Mouse (Mus musculus) 3134 (cell line): Measurements from ENCODE around the gene Nrl.

ENCODE experiments used
- DNase-seq: peaks from one replicate; pipeline ENCODE4 v3.0.0-alpha.2; 2011; ENCODE audit warnings: low spot score; ENCODE audit not compliant: insufficient read length; ENCODE audit errors: extremely low read depth

Nrl gene

GRCm38 (mm10) chr14:55524785-55525184 lies at the start of gene Nrl:
Gene Nrl, minus strand, starts transcription at chr14:55524981.
- DNase-seq: no peak

- no peak for DNase-seq
These were observed 47.0 kb upstream of the Nrl start for GRCm38 (mm10) chr14:55571760-55572159.

- DNase-seq: no peak
These were observed 45.8 kb upstream of the Nrl start for GRCm38 (mm10) chr14:55570588-55570987.

GRCm38 (mm10) chr14:55567496-55567895 lies 42.7 kb upstream of the Nrl start:
- no peak for DNase-seq

- DNase-seq: no peak
These were observed 41.0 kb upstream of the Nrl start for GRCm38 (mm10) chr14:55565748-55566147.

- no peak for DNase-seq
These were observed 38.5 kb upstream of the Nrl start for GRCm38 (mm10) chr14:55563249-55563648.

- no peak for DNase-seq
These were observed 37.1 kb upstream of the Nrl start for GRCm38 (mm10) chr14:55561860-55562259.

- DNase-seq: peak; percentile 96
These were observed 35.7 kb upstream of the Nrl start, which contains the start of gene A730061H03Rik for GRCm38 (mm10) chr14:55560202-55561073. Gene A730061H03Rik, minus strand, starts transcription at chr14:55560406.

- DNase-seq: peak; percentile 92
These were observed 35.0 kb upstream of the Nrl start, which contains the start of gene Dcaf11 for GRCm38 (mm10) chr14:55559799-55560201. Gene Dcaf11, plus strand, starts transcription at chr14:55560006.

GRCm38 (mm10) chr14:55558740-55559448 lies 34.1 kb upstream of the Nrl start:
- DNase-seq: no peak

GRCm38 (mm10) chr14:55557587-55557986 lies 32.8 kb upstream of the Nrl start:
- DNase-seq: no peak

- peak; percentile 41 for DNase-seq
These were observed 32.2 kb upstream of the Nrl start for GRCm38 (mm10) chr14:55557003-55557402.

- DNase-seq: no peak
These were observed 31.0 kb upstream of the Nrl start for GRCm38 (mm10) chr14:55555788-55556187.

- DNase-seq: no peak
These were observed 29.9 kb upstream of the Nrl start for GRCm38 (mm10) chr14:55554635-55555034.

- DNase-seq: no peak
These were observed 27.0 kb upstream of the Nrl start for GRCm38 (mm10) chr14:55551794-55552193.

- DNase-seq: no peak
These were observed 26.6 kb upstream of the Nrl start for GRCm38 (mm10) chr14:55551347-55551746.

GRCm38 (mm10) chr14:55550191-55550590 lies 25.4 kb upstream of the Nrl start:
- no peak for DNase-seq

- DNase-seq: no peak
These were observed 19.6 kb upstream of the Nrl start for GRCm38 (mm10) chr14:55544334-55544733.

- no peak for DNase-seq
These were observed 17.5 kb upstream of the Nrl start for GRCm38 (mm10) chr14:55542268-55542667.

- peak; percentile 77 for DNase-seq
These were observed 16.1 kb upstream of the Nrl start for GRCm38 (mm10) chr14:55540787-55541321.

- DNase-seq: peak; percentile 95
These were observed 15.4 kb upstream of the Nrl start, which contains the start of gene Pck2 for GRCm38 (mm10) chr14:55540067-55540786. Gene Pck2, plus strand, starts transcription at chr14:55540266.
